Mouse (Mus musculus) ES-E14 (cell line): ENCODE measurements around the gene Rec8.

Source experiments
- CHD2 ChIP-seq: IDR thresholded peaks from 2 replicates; pipeline ENCODE4 v1.6.1; 2014; ENCODE audit warnings: mild to moderate bottlenecking, low read depth, low read length, inconsistent platforms
- HCFC1 ChIP-seq: IDR thresholded peaks from 2 replicates; pipeline ENCODE4 v1.6.1; 2012; ENCODE audit warnings: low read length, inconsistent platforms, borderline replicate concordance; ENCODE audit not compliant: insufficient read depth
- MAFK ChIP-seq: IDR thresholded peaks from 2 replicates; pipeline ENCODE4 v1.6.1; 2014; ENCODE audit warnings: mild to moderate bottlenecking, low read depth, low read length, inconsistent platforms; ENCODE audit not compliant: insufficient read depth
- ZNF384 ChIP-seq: IDR thresholded peaks from 2 replicates; pipeline ENCODE4 v1.6.1; 2012; ENCODE audit warnings: low read depth, low read length, inconsistent platforms

GRCm38 (mm10) chr14:55644261-55644888 is 26.5 kb downstream of the Rec8 start:
- TF ChIP-seq ZNF384 (no peak), HCFC1 (no peak), CHD2 (no peak), MAFK (no peak)
